Mouse (Mus musculus) gonadal fat pad, adult 2 months (tissue): Measurements from ENCODE around the gene Mapk1ip1. TPM values are rescaled to one million over a fixed set of nuclear protein-coding genes. Genes with fewer than 3 reads are reported as not detected.

ENCODE experiments used
- DNase-seq: peaks from one replicate; pipeline ENCODE4 v3.0.0-alpha.2; 2012; ENCODE audit warnings: low read depth
- polyA plus RNA-seq: library from polyadenylated mRNA; depleted of rRNA; stranded (reverse); fragments of >200 nt; gene quantifications from 2 replicates; pipeline ENCODE4 v1.2.3, GENCODE M21; 2012; rRNA removed

The Mapk1ip1 gene
- polyA plus RNA-seq, 1 experiment = 55.7 TPM

- DNase-seq = no peak
Observed at GRCm38 (mm10) chr7:138840594-138841021, 5.5 kb downstream of the Mapk1ip1 start.

DNA sequence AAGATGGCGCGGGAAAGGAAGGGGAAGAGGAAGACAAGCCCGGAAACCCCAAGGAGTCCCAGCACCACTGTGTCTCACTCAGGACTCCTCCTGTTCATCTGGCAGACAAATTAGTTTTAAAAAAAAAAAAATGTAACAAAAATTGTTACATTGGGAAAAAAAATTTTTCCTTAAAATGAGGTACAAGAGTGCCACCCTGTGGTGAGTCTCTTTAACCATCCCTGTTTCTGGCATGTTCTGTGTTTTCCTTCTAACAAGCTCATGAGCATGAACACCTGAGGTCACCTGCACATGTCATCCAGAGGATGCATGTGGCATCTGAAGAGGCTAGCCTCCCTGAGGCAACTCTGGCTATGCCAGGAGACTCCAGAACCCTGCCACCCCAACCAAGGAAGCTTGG is 11.0 kb downstream of the Mapk1ip1 start:
- DNase-seq = no peak

GRCm38 (mm10) chr7:138827812-138828211 is 18.3 kb downstream of the Mapk1ip1 start:
- DNase-seq = no peak

GRCm38 (mm10) chr7:138824995-138825756 is 20.9 kb downstream of the Mapk1ip1 start:
- no peak for DNase-seq

GRCm38 (mm10) chr7:138824423-138824822 is 21.6 kb downstream of the Mapk1ip1 start:
- no peak for DNase-seq

DNA sequence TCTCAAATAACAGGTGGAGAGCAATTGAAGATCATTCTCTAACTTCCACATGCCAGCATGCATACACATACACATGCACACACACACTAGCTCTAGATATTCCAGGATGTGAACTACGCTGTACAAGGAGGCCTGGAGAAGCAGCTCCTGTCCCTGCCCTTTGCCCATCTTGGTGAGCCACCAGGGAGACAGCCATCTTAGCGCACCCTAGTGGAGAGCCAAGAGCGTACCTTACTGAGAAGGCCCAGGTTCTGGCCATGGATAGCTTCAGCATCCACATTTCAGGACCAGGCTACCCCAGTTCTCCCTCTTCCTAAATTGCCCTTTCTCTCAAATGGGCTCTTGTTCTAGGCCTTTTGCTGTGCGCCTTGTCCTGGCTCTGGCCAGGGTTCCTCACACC is 27.8 kb downstream of the Mapk1ip1 start:
- no peak for DNase-seq

DNA sequence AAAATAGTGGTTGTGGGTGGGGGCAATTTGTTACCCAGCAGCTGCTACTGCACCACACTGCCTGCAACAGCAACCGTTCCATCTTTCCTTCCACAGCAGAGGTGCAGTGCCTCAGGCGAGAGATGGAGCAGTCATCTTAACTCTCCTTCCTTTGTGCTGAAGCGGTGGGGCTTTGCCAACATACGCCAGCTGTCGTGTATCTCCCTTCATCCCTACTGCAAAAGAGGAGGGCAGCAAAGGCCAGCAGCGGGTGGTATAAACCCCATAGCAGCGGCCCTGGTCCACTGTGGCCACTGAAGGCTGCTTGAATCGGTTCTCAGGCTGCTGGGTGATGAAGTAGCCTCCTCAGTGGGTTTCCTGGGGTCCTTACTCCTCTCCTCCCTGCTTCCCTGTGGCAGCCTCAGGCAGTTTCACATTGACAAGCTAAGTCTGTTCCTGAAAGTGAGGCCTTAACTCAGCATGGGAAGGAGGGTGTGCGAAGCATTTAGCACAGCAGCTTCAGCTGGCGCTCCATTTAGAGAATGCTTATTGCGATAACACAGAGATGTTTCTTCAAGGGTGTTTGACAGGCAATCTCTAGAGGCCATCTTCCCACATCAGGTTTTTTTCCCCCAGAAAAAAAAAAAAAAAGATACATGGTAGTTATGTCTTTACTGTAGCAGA is 32.7 kb downstream of the Mapk1ip1 start:
- DNase-seq = no peak

DNA sequence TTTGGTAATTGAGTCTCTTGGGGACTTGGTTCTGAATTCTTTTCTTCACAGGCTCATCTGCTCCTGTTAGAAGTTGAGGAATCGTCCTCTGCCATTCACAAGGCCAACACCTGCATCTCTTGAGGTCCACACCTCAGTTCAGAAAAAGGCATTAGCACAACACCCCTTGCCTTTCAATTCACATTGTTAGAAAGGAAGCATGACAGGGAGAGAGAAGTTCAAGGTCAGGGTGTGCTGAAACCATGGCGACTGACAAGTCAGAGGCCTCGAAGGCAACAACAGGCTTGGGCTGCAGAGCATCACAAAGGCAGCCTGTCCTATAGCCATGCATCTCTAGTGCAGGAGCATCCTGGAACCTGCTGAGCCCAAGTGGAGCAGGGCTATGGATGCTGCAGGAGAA is 38.9 kb downstream of the Mapk1ip1 start:
- no peak for DNase-seq

GRCm38 (mm10) chr7:138803386-138803785 is 42.7 kb downstream of the Mapk1ip1 start:
- no peak for DNase-seq

DNA sequence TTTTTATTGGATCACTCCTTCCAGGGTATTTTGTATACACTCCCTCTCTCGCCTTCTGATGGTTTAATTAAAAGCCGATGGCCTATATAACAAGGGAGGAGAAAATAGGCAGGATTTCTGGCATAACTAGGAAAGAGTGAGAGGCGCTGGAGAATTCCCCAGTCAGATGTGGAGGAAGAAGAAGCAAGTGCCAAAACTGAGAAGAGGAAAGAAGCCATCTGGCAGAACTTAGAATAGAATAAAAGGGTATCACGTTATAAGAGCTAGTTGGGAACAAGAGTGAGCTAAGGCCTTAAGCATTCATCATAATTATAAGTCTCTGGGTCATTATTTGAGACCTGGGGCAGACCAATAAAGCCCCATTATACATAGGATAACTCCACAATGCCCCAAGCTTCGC is 58.0 kb downstream of the Mapk1ip1 start:
- DNase-seq = no peak

Other genes starting within 250 kb of the Mapk1ip1 start
- gene Ppp2r2d, start 194 bp downstream of the Mapk1ip1 start, polyA plus RNA-seq = 26.2 and 30.1 TPM in 2 replicates
- 101 and 104 TPM in 2 replicates for gene Bnip3, start 63.2 kb upstream of the Mapk1ip1 start, polyA plus RNA-seq
- gene Jakmip3, start 94.5 kb upstream of the Mapk1ip1 start, polyA plus RNA-seq = 0.29 and 0.53 TPM in 2 replicates
- 1.1 TPM in 2 replicates for gene Dpysl4, start 239.7 kb upstream of the Mapk1ip1 start, polyA plus RNA-seq